Mouse (Mus musculus): ENCODE measurements at regions not wholly inside any gene's neighbourhood (a gene's known extent, or its start where the extent isn't known, plus 50 kb on each side); places are given as distances from the start of the nearest gene placed in this dataset.

DNA sequence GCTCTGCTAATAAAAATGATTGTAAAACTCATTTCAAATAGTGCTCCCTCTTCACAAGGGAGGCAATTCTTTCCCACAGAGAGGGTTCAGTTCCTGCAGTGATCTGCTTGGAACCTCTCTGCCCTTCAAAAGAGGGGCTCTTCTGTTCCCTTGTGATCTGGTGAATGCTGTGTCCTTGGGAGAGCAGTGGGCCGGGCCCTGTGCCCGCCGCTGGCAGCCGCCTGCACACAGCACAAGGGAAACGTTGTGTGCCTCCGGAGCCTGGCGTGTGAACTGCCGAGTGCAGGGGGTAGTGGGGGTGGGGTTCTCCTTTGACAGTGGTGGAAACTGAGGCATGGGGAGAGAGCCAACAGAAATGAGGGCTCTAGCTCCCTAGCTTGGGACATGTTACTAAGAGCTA is 54.4 kb upstream of the Csrp1 start:
- DNase-seq (ENCODE audit: low spot score): no peak

- peak; percentile 76 for DNase-seq (ENCODE audit: low spot score)
Measured at GRCm38 (mm10) chr1:135668331-135668730, 51.5 kb upstream of the Csrp1 start.

DNA sequence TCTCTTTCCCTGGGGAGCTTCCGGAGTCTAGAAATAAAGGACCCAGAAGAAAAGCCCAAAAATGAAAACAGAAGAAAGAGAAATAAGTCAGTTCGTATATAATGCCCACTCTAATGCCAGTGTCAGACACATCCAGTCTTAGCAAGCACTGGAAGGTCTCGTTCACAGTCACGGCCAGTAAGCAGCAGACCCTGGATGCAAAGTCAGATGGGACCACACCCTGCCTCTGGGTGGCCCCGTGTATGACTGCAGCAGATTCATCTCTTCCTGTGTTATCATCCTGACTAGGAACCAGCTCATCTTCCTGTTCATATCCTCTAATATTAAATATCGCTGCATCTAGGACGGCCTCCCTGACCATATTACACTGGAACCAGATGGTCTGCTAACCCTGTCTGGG is 50.9 kb upstream of the Csrp1 start:
- no peak for DNase-seq (ENCODE audit: low spot score)

GRCm38 (mm10) chr1:135669803-135670202 is 50.1 kb upstream of the Csrp1 start:
- DNase-seq (ENCODE audit: low spot score): peak; percentile 77

Measured in MN1 (cell line).